ENCODE assay signal across 9 mouse cellular contexts in genomic region chr11:101338123-101338760, GRCm38 (mm10). TPM values are rescaled to one million over a fixed set of nuclear protein-coding genes. Genes with fewer than 3 reads are reported as not detected.
DNase-seq lines count a peak whose midpoint lies in the region; ATAC-seq and TF ChIP-seq lines count a peak whose summit lies in the region.
"Had no signal": no experiment of that assay in that cellular context is flagged by ENCODE, and none has a peak within 500 bp of the region (broad histone marks: within the 10 kb centered on the region; RNA-seq: fewer than 3 reads in every experiment).

No protein-coding gene starts in this region.

- no peaks in the 10 kb centered on the region for H3K36me3 ChIP-seq in kidney, embryonic 16.5 days (ENCODE audit: insufficient read depth, low read length)
- H3K36me3 ChIP-seq in limb, embryonic 11.5 days (ENCODE audit: control insufficient read depth, insufficient read depth, low read length) = no peaks in the 10 kb centered on the region
- no peaks in the 10 kb centered on the region for H3K36me3 ChIP-seq in neural tube, embryonic 11.5 days (ENCODE audit: control insufficient read depth, insufficient read depth, low read length)

- no peak for TF ChIP-seq POLR2A in embryonic fibroblast, embryonic 13.5 days (IDR thresholded peaks at IDR 0.05; ENCODE audit: low read depth, low read length)

- peak overlapping the region; percentile 38 for H3K4me3 ChIP-seq in kidney, embryonic 16.5 days (ENCODE audit: low read length)
- 0 out of 2 replicates have a peak overlapping the region, but pooled peaks have one; percentile 4 for H3K4me3 ChIP-seq in embryonic fibroblast, embryonic 13.5 days (ENCODE audit: insufficient read depth, low read length)
- H3K4me3 ChIP-seq in limb, embryonic 11.5 days (ENCODE audit: low read depth, low read length) = peak overlapping the region; percentile 7; the same call in 1 of the 2 replicates
- H3K4me3 ChIP-seq in neural tube, embryonic 11.5 days (ENCODE audit: low read depth, low read length) = peak overlapping the region; percentile 24

- no peak for TF ChIP-seq CTCF in Patski (IDR thresholded peaks at IDR 0.05)
- TF ChIP-seq CTCF in embryonic fibroblast, embryonic 13.5 days (IDR thresholded peaks at IDR 0.05; ENCODE audit: borderline replicate concordance, insufficient read depth, low read length) = no peak

- 0% methylated on average over 9 of the region's 9 CpGs for WGBS in kidney, embryonic 16.5 days
- WGBS in limb, embryonic 11.5 days = 3% methylated on average over 9 of the region's 9 CpGs
- 3% methylated on average over 9 of the region's 9 CpGs for WGBS in neural tube, embryonic 11.5 days

- peak; percentile 94 for ATAC-seq in kidney, embryonic 16.5 days (ENCODE audit: low FRiP score, low TSS enrichment)
- peak; percentile 55 for ATAC-seq in Patski
- ATAC-seq in limb, embryonic 11.5 days (ENCODE audit: insufficient number of reproducible peaks, low FRiP score, low TSS enrichment, low read depth) = peak; percentile 86; the same call in 1 of the 2 replicates
- ATAC-seq in neural tube, embryonic 11.5 days (ENCODE audit: insufficient read depth, low FRiP score, low TSS enrichment) = peak; percentile 76; the same call in 1 of the 2 replicates

- POLR2A ChIA-PET in Patski (lab: Charles Lee) = interaction anchor here (0.6 to 1.2 kb wide), 3 partner anchors 8 to 77 kb away, joined by 3 read pairs; no protein-coding TSS in a partner anchor

- H3K27me3 ChIP-seq in kidney, embryonic 16.5 days (ENCODE audit: insufficient read depth, low read length) = no peaks in the 10 kb centered on the region
- peaks cover 9% of the 10 kb centered on the region for H3K27me3 ChIP-seq in Patski
- no peaks in the 10 kb centered on the region for H3K27me3 ChIP-seq in limb, embryonic 11.5 days (ENCODE audit: control insufficient read depth, insufficient read depth, low read length)
- no peaks in the 10 kb centered on the region for H3K27me3 ChIP-seq in neural tube, embryonic 11.5 days (ENCODE audit: control insufficient read depth, insufficient read depth, low read length)

- CTCF ChIA-PET in Patski (lab: Charles Lee) = interaction anchor here (0.9 kb wide), 1 partner anchor 14 kb away, joined by 3 read pairs; no protein-coding TSS in a partner anchor

- peak overlapping the region; percentile 49; the same call in 1 of the 2 replicates for H3K9ac ChIP-seq in kidney, embryonic 16.5 days (replicated peaks; ENCODE audit: low read length)
- H3K9ac ChIP-seq in limb, embryonic 11.5 days (ENCODE audit: low read length) = no peak overlapping the region
- H3K9ac ChIP-seq in neural tube, embryonic 11.5 days (ENCODE audit: low read length) = peak overlapping the region; percentile 35; the same call in 1 of the 2 replicates

- in situ Hi-C loops in Patski (cut with MboI; ENCODE audit: low pct_unique_long_range_greater_than_20kb) = no loop called here

- DNase-seq in kidney, adult 18-20 months = no peak
- no peak for DNase-seq in Patski (ENCODE audit: low read depth, low spot score)
- DNase-seq in limb, embryonic 11.5 days (ENCODE audit: low spot score) = peak; percentile 66
- peak; percentile 66 for DNase-seq in neural tube, embryonic 11.5 days (ENCODE audit: low spot score)
- DNase-seq in left cerebral cortex, adult 11 months (ENCODE audit: low spot score) = no peak
- no peak for DNase-seq in layer of hippocampus, postnatal 14 days (ENCODE audit: low spot score in 2 of 2)

- H3K9me3 ChIP-seq in kidney, embryonic 16.5 days (ENCODE audit: low read length) = no peaks in the 10 kb centered on the region
- H3K9me3 ChIP-seq in limb, embryonic 11.5 days (ENCODE audit: control insufficient read depth, low read length) = no peaks in the 10 kb centered on the region
- H3K9me3 ChIP-seq in neural tube, embryonic 11.5 days (ENCODE audit: control insufficient read depth, low read length) = no peaks in the 10 kb centered on the region

- H3K4me1 ChIP-seq in kidney, embryonic 16.5 days (ENCODE audit: insufficient read depth, low read length) = peaks cover 17% of the 10 kb centered on the region
- H3K4me1 ChIP-seq in embryonic fibroblast, embryonic 13.5 days (ENCODE audit: control insufficient read depth, insufficient read depth, low read length) = 0 out of 2 replicates have a peak, but pooled peaks cover 3% of the 10 kb centered on the region
- H3K4me1 ChIP-seq in limb, embryonic 11.5 days (ENCODE audit: control insufficient read depth, insufficient read depth, low read length) = peaks cover 11% of the 10 kb centered on the region; the same call in 1 of the 2 replicates
- H3K4me1 ChIP-seq in neural tube, embryonic 11.5 days (ENCODE audit: control insufficient read depth, insufficient read depth, low read length) = peaks cover 14% of the 10 kb centered on the region; the same call in 1 of the 2 replicates

- H3K27ac ChIP-seq in kidney, embryonic 16.5 days (ENCODE audit: low read length) = peak overlapping the region; percentile 71
- peak overlapping the region; percentile 50; the same call in 1 of the 2 replicates for H3K27ac ChIP-seq in embryonic fibroblast, embryonic 13.5 days (ENCODE audit: insufficient read depth, low read length)
- H3K27ac ChIP-seq in limb, embryonic 11.5 days (replicated peaks; ENCODE audit: low read depth, low read length) = 0 out of 2 replicates have a peak overlapping the region, but pooled peaks have one; percentile 10
- peak overlapping the region; percentile 62 for H3K27ac ChIP-seq in neural tube, embryonic 11.5 days (ENCODE audit: low read depth, low read length)

- H3K4me2 ChIP-seq in kidney, embryonic 16.5 days (replicated peaks; ENCODE audit: low read depth, low read length) = peak overlapping the region; percentile 62
- H3K4me2 ChIP-seq in limb, embryonic 11.5 days (ENCODE audit: low read depth, severe bottlenecking) = peak overlapping the region; percentile 32
- H3K4me2 ChIP-seq in neural tube, embryonic 11.5 days (ENCODE audit: low read depth) = peak overlapping the region; percentile 45

RNA-seq across cellular contexts. Expression of gene Aoc3, which starts 7.8 kb away (rescaled TPM):
- polyA plus RNA-seq in kidney, embryonic 16.5 days (2015; fragmentation: Nextera tagmentation; extraction: Ambion mirVana) = 0.86 and 1.3 TPM in 2 replicates
- 0.04 TPM for polyA plus RNA-seq in Patski (2021)
- polyA plus RNA-seq in embryonic fibroblast, embryonic 13.5 days (2011; ENCODE audit: insufficient read length, low read depth, missing spikeins) = 2.7 and 4.2 TPM in 2 replicates
- not detected in 2 replicates for polyA plus RNA-seq in limb, embryonic 11.5 days (2014; fragmentation: Nextera tagmentation; extraction: Ambion mirVana)
- not detected in 2 replicates for polyA plus RNA-seq in neural tube, embryonic 11.5 days (2014; fragmentation: Nextera tagmentation; extraction: Ambion mirVana)
- total RNA-seq in layer of hippocampus, postnatal 14 days (2021) = 1 to 10 TPM; 1.6 to 2.7 TPM

RNA-seq across cellular contexts. Expression of gene Aoc2, which starts 13.4 kb away (rescaled TPM):
- polyA plus RNA-seq in kidney, embryonic 16.5 days (2015; fragmentation: Nextera tagmentation; extraction: Ambion mirVana) = 1.7 and 2.0 TPM in 2 replicates
- 2.3 TPM for polyA plus RNA-seq in Patski (2021)
- polyA plus RNA-seq in embryonic fibroblast, embryonic 13.5 days (2011; ENCODE audit: insufficient read length, low read depth, missing spikeins) = 1.3 and 1.7 TPM in 2 replicates
- 1.5 and 1.9 TPM in 2 replicates for polyA plus RNA-seq in limb, embryonic 11.5 days (2014; fragmentation: Nextera tagmentation; extraction: Ambion mirVana)
- polyA plus RNA-seq in neural tube, embryonic 11.5 days (2014; fragmentation: Nextera tagmentation; extraction: Ambion mirVana) = 1.4 and 1.8 TPM in 2 replicates
- 1 to 10 TPM; 4.8 to 5.4 TPM for total RNA-seq in layer of hippocampus, postnatal 14 days (2021)

RNA-seq across cellular contexts. Expression of gene Psme3, which starts 22.2 kb away (rescaled TPM):
- polyA plus RNA-seq in kidney, embryonic 16.5 days (2015; fragmentation: Nextera tagmentation; extraction: Ambion mirVana) = 142 and 148 TPM in 2 replicates
- polyA plus RNA-seq in Patski (2021) = 101 TPM
- 127 and 143 TPM in 2 replicates for polyA plus RNA-seq in embryonic fibroblast, embryonic 13.5 days (2011; ENCODE audit: insufficient read length, low read depth, missing spikeins)
- polyA plus RNA-seq in limb, embryonic 11.5 days (2014; fragmentation: Nextera tagmentation; extraction: Ambion mirVana) = 158 and 164 TPM in 2 replicates
- polyA plus RNA-seq in neural tube, embryonic 11.5 days (2014; fragmentation: Nextera tagmentation; extraction: Ambion mirVana) = 154 and 157 TPM in 2 replicates
- 100 to 1,000 TPM; 103 to 114 TPM for total RNA-seq in layer of hippocampus, postnatal 14 days (2021)

RNA-seq across cellular contexts. Expression of gene G6pc, which starts 29.1 kb away (rescaled TPM):
- polyA plus RNA-seq in kidney, embryonic 16.5 days (2015; fragmentation: Nextera tagmentation; extraction: Ambion mirVana) = 2.8 and 3.6 TPM in 2 replicates
- polyA plus RNA-seq in Patski (2021) = not detected
- polyA plus RNA-seq in embryonic fibroblast, embryonic 13.5 days (2011; ENCODE audit: insufficient read length, low read depth, missing spikeins) = not detected in 2 replicates
- not detected in 2 replicates for polyA plus RNA-seq in limb, embryonic 11.5 days (2014; fragmentation: Nextera tagmentation; extraction: Ambion mirVana)
- not detected in 2 replicates for polyA plus RNA-seq in neural tube, embryonic 11.5 days (2014; fragmentation: Nextera tagmentation; extraction: Ambion mirVana)
- total RNA-seq in layer of hippocampus, postnatal 14 days (2021) = under 1 TPM in 1 of 2 experiments, not detected in 1; 0.14 TPM
- total RNA-seq: layer of hippocampus, postnatal 10 days had no signal

RNA-seq across cellular contexts. Expression of gene Becn1, which starts 36.2 kb away (rescaled TPM):
- polyA plus RNA-seq in kidney, embryonic 16.5 days (2015; fragmentation: Nextera tagmentation; extraction: Ambion mirVana) = 176 and 188 TPM in 2 replicates
- 203 TPM for polyA plus RNA-seq in Patski (2021)
- polyA plus RNA-seq in embryonic fibroblast, embryonic 13.5 days (2011; ENCODE audit: insufficient read length, low read depth, missing spikeins) = 77.3 and 86.3 TPM in 2 replicates
- polyA plus RNA-seq in limb, embryonic 11.5 days (2014; fragmentation: Nextera tagmentation; extraction: Ambion mirVana) = 135 and 139 TPM in 2 replicates
- polyA plus RNA-seq in neural tube, embryonic 11.5 days (2014; fragmentation: Nextera tagmentation; extraction: Ambion mirVana) = 174 and 177 TPM in 2 replicates
- total RNA-seq in layer of hippocampus, postnatal 14 days (2021) = 100 to 1,000 TPM; 182 to 185 TPM

Comparison
In these comparisons a context has a peak if more than half of its experiments do, and no peak if none do; other contexts are left out.
1. H3K27ac ChIP-seq: peak in every context shown above with its lines; median percentile 71 in kidney, embryonic 16.5 days; 62 in neural tube, embryonic 11.5 days; 50 in embryonic fibroblast, embryonic 13.5 days; 10 in limb, embryonic 11.5 days.
2. DNase-seq: peak in limb, embryonic 11.5 days (single experiment) and neural tube, embryonic 11.5 days (single experiment); none in kidney, adult 18-20 months (single experiment), Patski (single experiment), left cerebral cortex, adult 11 months (single experiment) and layer of hippocampus, postnatal 14 days (0 of 2).
3. Peak in every context shown above with its lines, with median percentiles within 50 percentile points of each other: ATAC-seq, H3K4me2 ChIP-seq and H3K4me3 ChIP-seq.